Mouse (Mus musculus) megakaryocyte, embryonic 14.5 days (primary cell): Measurements from ENCODE around the gene Zfp513.

Experiments used
- FLI1 ChIP-seq: IDR thresholded peaks from 2 replicates; pipeline ENCODE4 v1.6.1; 2012; ENCODE audit warnings: low read length, inconsistent platforms, mixed read lengths
- GATA1 ChIP-seq: IDR thresholded peaks from 3 replicates; pipeline ENCODE4 v1.6.1; 2012; ENCODE audit warnings: mixed read lengths, low read length, inconsistent platforms, borderline replicate concordance

DNA sequence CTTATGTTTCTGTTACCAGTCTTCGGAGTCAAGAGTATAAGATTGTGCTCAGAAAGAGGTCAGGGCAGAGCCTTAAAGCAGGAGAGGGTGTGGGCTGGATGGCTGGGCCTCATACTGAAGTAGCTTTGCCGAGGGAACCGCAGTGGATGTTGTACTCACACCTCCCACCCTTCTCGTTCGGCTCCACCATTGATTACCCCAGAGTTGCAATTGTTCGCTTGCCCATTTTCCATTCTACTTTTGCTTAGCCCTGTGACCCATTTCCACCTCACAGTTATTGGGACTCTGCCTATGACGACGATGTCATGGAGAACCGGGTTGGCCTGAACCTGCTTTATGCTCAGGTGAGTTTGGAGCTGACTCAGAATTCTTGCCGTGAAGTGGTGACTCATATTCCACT lies 5.9 kb downstream of the Zfp513 start:
- TF ChIP-seq GATA1, result no peak
- no peak for TF ChIP-seq FLI1
